Mouse (Mus musculus): ENCODE data around the gene Tln1.

The Tln1 gene

GRCm38 (mm10) chr4:43547160-43547559 lies 15.3 kb downstream of the Tln1 start:
- no peak for DNase-seq (ENCODE audit: low spot score)

GRCm38 (mm10) chr4:43546375-43547047 lies 16.0 kb downstream of the Tln1 start:
- no peak for DNase-seq (ENCODE audit: low spot score)

GRCm38 (mm10) chr4:43542044-43542443 lies 20.4 kb downstream of the Tln1 start:
- no peak for DNase-seq (ENCODE audit: low spot score)

- DNase-seq (ENCODE audit: low spot score): no peak
Observed at GRCm38 (mm10) chr4:43536031-43536430, 26.5 kb downstream of the Tln1 start.

GRCm38 (mm10) chr4:43535628-43536027 lies 26.9 kb downstream of the Tln1 start:
- DNase-seq (ENCODE audit: low spot score): no peak

GRCm38 (mm10) chr4:43533270-43533669 lies 29.2 kb downstream of the Tln1 start:
- DNase-seq (ENCODE audit: low spot score): no peak

GRCm38 (mm10) chr4:43530581-43530980 lies 31.9 kb downstream of the Tln1 start:
- peak; percentile 66 for DNase-seq (ENCODE audit: low spot score)

GRCm38 (mm10) chr4:43530081-43530501 lies 32.4 kb downstream of the Tln1 start:
- DNase-seq (ENCODE audit: low spot score): no peak

GRCm38 (mm10) chr4:43528487-43528886 lies 34.0 kb downstream of the Tln1 start:
- no peak for DNase-seq (ENCODE audit: low spot score)

- DNase-seq (ENCODE audit: low spot score): no peak
Observed at GRCm38 (mm10) chr4:43527880-43528279, 34.6 kb downstream of the Tln1 start.

GRCm38 (mm10) chr4:43519956-43520355 lies 42.5 kb downstream of the Tln1 start:
- peak; percentile 92 for DNase-seq (ENCODE audit: low spot score)

GRCm38 (mm10) chr4:43519551-43519950 lies 42.9 kb downstream of the Tln1 start:
- no peak for DNase-seq (ENCODE audit: low spot score)

GRCm38 (mm10) chr4:43515764-43516708 lies 46.5 kb downstream of the Tln1 start:
- DNase-seq (ENCODE audit: low spot score): no peak

GRCm38 (mm10) chr4:43513791-43514190 lies 48.7 kb downstream of the Tln1 start:
- DNase-seq (ENCODE audit: low spot score): no peak

- DNase-seq (ENCODE audit: low spot score): no peak
Observed at GRCm38 (mm10) chr4:43513300-43513699, 49.2 kb downstream of the Tln1 start.

- no peak for DNase-seq (ENCODE audit: low spot score)
Observed at GRCm38 (mm10) chr4:43512653-43513052, 49.8 kb downstream of the Tln1 start.

- no peak for DNase-seq (ENCODE audit: low spot score)
Observed at GRCm38 (mm10) chr4:43511675-43512454, 50.6 kb downstream of the Tln1 start.

- no peak for DNase-seq (ENCODE audit: low spot score)
Observed at GRCm38 (mm10) chr4:43509109-43509508, 53.4 kb downstream of the Tln1 start.

- no peak for DNase-seq (ENCODE audit: low spot score)
Observed at GRCm38 (mm10) chr4:43508666-43508997, 53.9 kb downstream of the Tln1 start.

- DNase-seq (ENCODE audit: low spot score): no peak
Observed at GRCm38 (mm10) chr4:43507938-43508665, 54.4 kb downstream of the Tln1 start.

- no peak for DNase-seq (ENCODE audit: low spot score)
Observed at GRCm38 (mm10) chr4:43506536-43507185, 55.8 kb downstream of the Tln1 start, which contains the start of gene Car9. Car9 (plus strand) TSS chr4:43506966.

Measured in ovary, postnatal 14 days (tissue).